Mouse (Mus musculus): ENCODE measurements at regions not wholly inside any gene's neighbourhood (a gene's known extent, or its start where the extent isn't known, plus 50 kb on each side); places are given as distances from the start of the nearest gene placed in this dataset.
A peak's percentile ranks its signal among the peaks of the same experiment; 100 is the strongest.

DNA sequence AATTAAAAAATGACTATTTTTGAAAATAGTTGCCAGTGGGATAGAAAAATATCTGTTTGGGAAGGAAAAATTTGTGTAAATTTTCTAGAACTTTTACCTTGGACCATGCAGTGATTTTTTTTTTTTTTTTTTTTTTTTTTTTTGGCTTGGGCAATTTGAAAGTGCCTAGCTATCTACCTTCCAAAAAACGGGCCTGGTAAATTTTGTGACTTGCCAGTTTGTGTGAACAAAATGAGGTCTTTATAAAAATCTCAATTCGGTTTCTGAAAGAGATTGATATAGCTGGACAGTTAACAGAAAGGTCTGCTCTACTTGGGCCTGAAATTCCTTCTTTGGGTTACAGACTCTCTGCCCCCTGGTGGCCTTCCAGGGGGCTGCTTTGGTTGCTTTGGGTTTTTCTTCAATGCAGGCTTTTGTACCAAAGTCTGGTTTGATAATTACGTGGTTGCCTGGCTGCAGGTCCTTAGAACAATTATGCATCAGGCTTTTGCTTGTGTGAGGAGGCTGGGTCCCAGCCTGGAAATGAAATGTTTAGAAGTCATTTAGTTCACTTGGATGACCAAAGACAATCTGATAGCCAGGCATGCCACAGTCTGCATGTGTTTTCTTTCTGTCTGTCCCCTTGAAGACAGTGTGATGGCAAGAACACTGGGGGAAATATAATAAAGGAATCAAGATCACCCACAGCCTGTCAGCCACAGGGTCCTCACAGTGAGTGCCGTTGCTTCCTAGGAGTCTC is 75.6 kb upstream of the Jazf1 start:
- peak; percentile 58 for DNase-seq (ENCODE audit: extremely low spot score, low read depth, low spot score)

DNA sequence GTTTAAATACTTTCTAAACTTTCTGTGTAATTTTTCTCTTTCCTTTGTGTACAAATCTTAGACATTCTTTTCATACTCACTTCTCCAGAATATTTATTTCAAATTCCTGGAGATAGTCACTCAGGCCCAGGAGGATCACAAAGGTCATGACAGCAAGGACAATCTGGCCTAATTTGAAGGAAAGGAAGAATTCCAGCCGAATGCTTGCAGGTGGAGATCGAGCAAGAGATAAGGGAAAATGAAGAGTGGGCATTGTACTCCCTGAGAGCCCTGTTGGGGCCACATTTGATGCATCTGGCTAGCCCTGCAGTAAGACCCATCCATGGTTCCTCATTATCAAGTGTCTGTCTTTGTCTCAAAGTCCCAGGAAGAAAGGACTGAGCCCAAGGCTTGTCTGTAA is 66.0 kb upstream of the Jazf1 start:
- DNase-seq (ENCODE audit: extremely low spot score, low read depth, low spot score): no peak

DNA sequence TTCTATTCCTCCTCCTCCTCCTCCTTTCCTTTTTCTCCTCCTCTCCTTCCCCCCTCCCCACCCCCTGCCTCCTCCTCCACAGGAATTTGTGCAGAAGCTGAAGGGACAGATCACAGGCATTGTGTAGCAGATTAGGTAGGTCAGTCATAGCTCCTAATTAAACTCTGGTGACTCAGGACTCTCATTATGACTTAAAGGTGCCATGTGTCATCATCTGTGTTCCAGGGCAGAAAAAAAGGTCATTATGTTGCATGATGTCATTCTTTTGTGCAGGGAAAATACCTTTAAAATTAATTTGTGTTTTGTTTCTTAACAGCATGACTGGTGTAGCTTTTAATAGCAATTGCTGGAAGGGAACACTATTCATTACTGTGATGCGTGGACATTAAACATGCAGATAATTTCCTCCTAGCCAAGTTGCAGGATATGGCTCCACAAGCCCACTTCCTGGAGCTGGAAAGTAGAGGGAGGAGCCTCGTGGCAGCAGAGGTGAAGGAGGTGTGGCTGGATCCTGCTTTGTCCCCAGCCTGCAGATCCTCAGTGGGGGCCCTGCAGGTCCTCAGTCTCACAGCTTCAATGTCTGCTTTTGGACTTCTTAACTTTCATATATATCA is 62.4 kb upstream of the Jazf1 start:
- no peak for DNase-seq (ENCODE audit: extremely low spot score, low read depth, low spot score)

DNA sequence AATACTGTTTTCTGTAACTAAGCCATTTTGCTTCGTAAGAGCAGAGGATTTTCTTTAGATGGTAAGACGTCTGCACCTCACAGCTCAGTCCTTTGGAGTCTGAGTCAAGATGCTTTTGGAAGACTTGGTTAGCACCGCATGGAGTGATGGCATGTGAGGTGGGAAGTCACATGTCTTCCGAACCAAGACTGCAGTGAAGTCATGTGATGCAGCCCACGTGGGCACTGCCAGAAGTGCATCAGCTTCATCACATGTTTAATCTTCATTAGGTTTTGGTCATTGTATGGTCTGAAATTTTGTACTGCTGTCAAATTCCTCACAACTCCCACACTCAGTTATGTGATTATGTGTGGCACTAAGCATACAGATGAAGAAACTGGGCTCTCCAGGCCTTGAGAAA is 58.3 kb upstream of the Jazf1 start:
- no peak for DNase-seq (ENCODE audit: extremely low spot score, low read depth, low spot score)

DNA sequence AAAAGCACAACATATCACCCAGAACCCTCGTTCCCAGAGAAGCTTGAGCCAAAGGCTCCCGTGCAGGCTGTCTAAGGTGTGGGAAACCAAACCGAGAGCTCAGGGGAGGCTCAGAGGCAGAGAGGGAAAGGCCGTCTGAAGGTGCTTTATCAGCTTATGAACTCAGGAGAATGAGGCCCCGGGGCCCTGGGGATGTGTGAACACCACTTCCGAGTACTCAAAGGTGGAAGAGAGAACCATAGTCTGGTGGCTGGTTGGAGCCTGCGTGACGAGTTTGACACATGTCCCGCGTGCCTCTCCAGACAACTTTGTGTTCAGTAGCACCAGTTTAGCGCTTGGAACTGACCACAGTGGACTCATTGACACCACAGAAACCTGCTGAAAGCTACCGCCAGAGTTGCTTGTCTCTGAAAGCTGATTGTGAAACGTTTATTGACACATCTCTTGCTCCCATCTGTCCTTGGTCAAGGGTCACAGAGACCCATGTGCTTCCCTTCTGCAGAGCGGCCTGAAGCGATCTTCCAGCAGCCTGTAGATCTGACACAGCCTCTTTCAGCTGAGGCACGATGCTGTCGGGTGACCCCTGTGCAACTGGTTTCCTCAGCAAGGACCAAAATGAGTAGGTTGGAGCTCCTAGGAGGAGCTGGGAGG is 56.5 kb upstream of the Jazf1 start:
- DNase-seq (ENCODE audit: extremely low spot score, low read depth, low spot score): no peak

DNA sequence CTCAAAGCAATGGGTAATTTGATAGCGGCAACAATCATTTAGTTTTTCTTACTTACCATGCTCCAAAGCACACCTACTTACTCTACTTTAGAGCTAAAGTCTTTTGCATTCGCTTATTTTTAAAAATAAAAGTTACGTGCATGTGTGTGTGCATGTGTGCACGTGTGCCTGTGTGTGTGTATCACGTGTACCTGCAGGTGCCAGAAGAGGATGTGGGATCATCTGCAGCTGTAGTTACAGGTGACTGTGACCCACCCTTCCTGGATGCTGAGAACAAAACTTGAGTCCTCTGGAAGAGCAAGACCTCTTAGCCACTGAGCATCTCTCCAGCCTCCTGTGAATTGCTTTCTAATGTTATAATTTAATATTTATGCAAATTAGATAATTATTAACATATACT is 52.0 kb upstream of the Jazf1 start:
- DNase-seq (ENCODE audit: extremely low spot score, low read depth, low spot score): no peak
